Mouse (Mus musculus) skeletal muscle tissue, adult 2 months (tissue): ENCODE results near the gene Tgfb1.

Experiments
- DNase-seq: peaks from one replicate; pipeline ENCODE4 v3.0.0-alpha.2; 2012; ENCODE audit warnings: low read depth, low spot score

The Tgfb1 gene

GRCm38 (mm10) chr7:25734991-25735390, 48.2 kb downstream of the Tgfb1 start:
- no peak for DNase-seq

- no peak for DNase-seq
These were observed 50.1 kb downstream of the Tgfb1 start for GRCm38 (mm10) chr7:25736920-25737319.

GRCm38 (mm10) chr7:25738277-25738676, 51.5 kb downstream of the Tgfb1 start:
- no peak for DNase-seq

- no peak for DNase-seq
These were observed 60.0 kb downstream of the Tgfb1 start for GRCm38 (mm10) chr7:25746844-25747243.

GRCm38 (mm10) chr7:25753076-25753475, 66.3 kb downstream of the Tgfb1 start:
- no peak for DNase-seq

GRCm38 (mm10) chr7:25753643-25754438, 67.0 kb downstream of the Tgfb1 start:
- DNase-seq: no peak

GRCm38 (mm10) chr7:25754439-25754737, 67.6 kb downstream of the Tgfb1 start:
- DNase-seq: no peak
